Mouse (Mus musculus): Measurements from ENCODE around the gene Inmt. TPM values are rescaled to one million over a fixed set of nuclear protein-coding genes. Genes with fewer than 3 reads are reported as not detected.

Gene Inmt
- polyA plus RNA-seq, 1 experiment from 2014 or later, result 0.24 TPM

- ATAC-seq (ENCODE audit: low read depth), result no peak
- Histone ChIP-seq H3K4me1 (ENCODE audit: control insufficient read depth, low read depth, low read length) (no peaks in the 10 kb centered on the region), H3K4me2 (ENCODE audit: low read depth, low read length) (no peak overlapping the region), H3K9ac (ENCODE audit: low read depth, low read length) (no peak overlapping the region), H3K4me3 (ENCODE audit: low read depth, low read length) (no peak overlapping the region), H3K27me3 (ENCODE audit: control insufficient read depth, insufficient read depth, low read depth, low read length) (no peaks in the 10 kb centered on the region), H3K9me3 (replicated peaks; ENCODE audit: control insufficient read depth, low read length) (no peaks in the 10 kb centered on the region), H3K27ac (ENCODE audit: low read length) (no peak overlapping the region), H3K36me3 (ENCODE audit: control insufficient read depth, insufficient read depth) (no peaks in the 10 kb centered on the region)
- WGBS (ENCODE audit: insufficient replicate concordance), result 58% methylated on average over 5 of the region's 5 CpGs
Observed at GRCm38 (mm10) chr6:55126576-55126975, 48.3 kb downstream of the Inmt start.

- no peak overlapping the region for H3K4me2 ChIP-seq (ENCODE audit: low read depth, low read length)
- H3K4me3 ChIP-seq (ENCODE audit: low read depth, low read length), result no peak overlapping the region
- no peaks in the 10 kb centered on the region for H3K9me3 ChIP-seq (replicated peaks; ENCODE audit: control insufficient read depth, low read length)
- H3K4me1 ChIP-seq (ENCODE audit: control insufficient read depth, low read depth, low read length), result no peaks in the 10 kb centered on the region
- ATAC-seq (ENCODE audit: low read depth), result no peak
- H3K9ac ChIP-seq (ENCODE audit: low read depth, low read length), result no peak overlapping the region
- H3K36me3 ChIP-seq (ENCODE audit: control insufficient read depth, insufficient read depth), result no peaks in the 10 kb centered on the region
- WGBS (ENCODE audit: insufficient replicate concordance), result 16% methylated on average over 4 of the region's 4 CpGs
- peaks cover 15% of the 10 kb centered on the region for H3K27me3 ChIP-seq (ENCODE audit: control insufficient read depth, insufficient read depth, low read depth, low read length)
- no peak overlapping the region for H3K27ac ChIP-seq (ENCODE audit: low read length)
Observed at GRCm38 (mm10) chr6:55123056-55123455, 51.8 kb downstream of the Inmt start.

Other genes starting within 250 kb of the Inmt start
- gene Nod1, start 202.4 kb downstream of the Inmt start, polyA plus RNA-seq (2015; fragmentation: Nextera tagmentation; extraction: Ambion mirVana), result 2.8 and 3.0 TPM in 2 replicates
- 2.9 and 3.0 TPM in 2 replicates for gene Ggct, start 182.1 kb downstream of the Inmt start, polyA plus RNA-seq (2015; fragmentation: Nextera tagmentation; extraction: Ambion mirVana)
- gene Gars, start 137.0 kb downstream of the Inmt start, polyA plus RNA-seq (2015; fragmentation: Nextera tagmentation; extraction: Ambion mirVana), result 90.2 and 102 TPM in 2 replicates
- gene Crhr2, start 42.0 kb downstream of the Inmt start, polyA plus RNA-seq (2015; fragmentation: Nextera tagmentation; extraction: Ambion mirVana), result 0.39 and 0.64 TPM in 2 replicates
- 0.82 and 1.2 TPM in 2 replicates for gene Mindy4, start 28.3 kb upstream of the Inmt start, polyA plus RNA-seq (2015; fragmentation: Nextera tagmentation; extraction: Ambion mirVana)
- 75.9 and 78.9 TPM in 2 replicates for gene Aqp1, start 161.4 kb upstream of the Inmt start, polyA plus RNA-seq (2015; fragmentation: Nextera tagmentation; extraction: Ambion mirVana)
- not detected in 2 replicates for gene Ghrhr, start 201.3 kb upstream of the Inmt start, polyA plus RNA-seq (2015; fragmentation: Nextera tagmentation; extraction: Ambion mirVana)